ENCODE assay signal across 18 mouse cellular contexts in genomic region chr5:124203251-124203650, GRCm38 (mm10). TPM values are rescaled to one million over a fixed set of nuclear protein-coding genes. Genes with fewer than 3 reads are reported as not detected.
A peak's percentile ranks its signal among the peaks of the same experiment; 100 is the strongest.
DNase-seq lines count a peak whose midpoint lies in the region; ATAC-seq lines count a peak whose summit lies in the region.
"Had no signal": no experiment of that assay in that cellular context is flagged by ENCODE, and none has a peak within 500 bp of the region (broad histone marks: within the 10 kb centered on the region; RNA-seq: fewer than 3 reads in every experiment).

No protein-coding gene starts in this region.

- H3K4me3 ChIP-seq in heart, embryonic 13.5 days, result no peak overlapping the region
- H3K4me3 ChIP-seq in heart, embryonic 11.5 days (ENCODE audit: low read depth, low read length), result no peak overlapping the region
- no peak overlapping the region for H3K4me3 ChIP-seq in kidney, embryonic 14.5 days (ENCODE audit: low read length)
- no peak overlapping the region for H3K4me3 ChIP-seq in midbrain, embryonic 10.5 days
- H3K4me3 ChIP-seq in midbrain, embryonic 15.5 days, result no peak overlapping the region
- H3K4me3 ChIP-seq: embryonic facial prominence, embryonic 13.5 days; limb, embryonic 15.5 days; neural tube, embryonic 12.5 days; stomach, embryonic 15.5 days had no signal

- ATAC-seq in heart, embryonic 13.5 days (ENCODE audit: extremely low read depth, insufficient number of reproducible peaks, low FRiP score, low TSS enrichment), result no peak
- no peak for ATAC-seq in heart, embryonic 11.5 days (replicated peaks; ENCODE audit: insufficient number of reproducible peaks, low FRiP score, low TSS enrichment)
- ATAC-seq in kidney, embryonic 14.5 days (ENCODE audit: low FRiP score, low TSS enrichment), result no peak
- no peak for ATAC-seq in midbrain, embryonic 15.5 days (replicated peaks)
- ATAC-seq: activated CD4-positive, CD25-positive, alpha-beta regulatory T cell, adult 4 months had no signal

- 88% methylated on average over 4 of the region's 4 CpGs for WGBS in heart, embryonic 13.5 days
- WGBS in heart, embryonic 11.5 days (ENCODE audit: insufficient replicate concordance), result 81% methylated on average over 4 of the region's 4 CpGs
- 75% methylated on average over 4 of the region's 4 CpGs for WGBS in kidney, embryonic 14.5 days
- WGBS in midbrain, embryonic 10.5 days, result 87% methylated on average over 4 of the region's 4 CpGs
- 89% methylated on average over 4 of the region's 4 CpGs for WGBS in midbrain, embryonic 15.5 days

- DNase-seq in kidney, postnatal 4 days, result no peak
- no peak for DNase-seq in midbrain, embryonic 10.5 days (ENCODE audit: low spot score)
- no peak for DNase-seq in yolk sac, embryonic 10.5 days (ENCODE audit: low spot score)
- DNase-seq: adrenal gland, postnatal 14 days; cerebellum, adult 8-10 months; gastrocnemius, postnatal 14 days; lung, postnatal 10 days; thymus, adult 2 months had no signal

- peaks cover 98% of the 10 kb centered on the region for H3K4me1 ChIP-seq in heart, embryonic 13.5 days
- peaks cover 92% of the 10 kb centered on the region for H3K4me1 ChIP-seq in heart, embryonic 11.5 days (ENCODE audit: control insufficient read depth, insufficient read depth, low read length)
- H3K4me1 ChIP-seq in kidney, embryonic 14.5 days (ENCODE audit: control insufficient read depth, insufficient read depth, low read length), result peaks cover 53% of the 10 kb centered on the region
- H3K4me1 ChIP-seq in midbrain, embryonic 10.5 days, result peaks cover 72% of the 10 kb centered on the region
- peaks cover 27% of the 10 kb centered on the region for H3K4me1 ChIP-seq in midbrain, embryonic 15.5 days

- no peaks in the 10 kb centered on the region for H3K27me3 ChIP-seq in heart, embryonic 13.5 days (replicated peaks)
- H3K27me3 ChIP-seq in heart, embryonic 11.5 days (ENCODE audit: control insufficient read depth, insufficient read depth, low read length), result no peaks in the 10 kb centered on the region
- H3K27me3 ChIP-seq in kidney, embryonic 14.5 days (ENCODE audit: control insufficient read depth, insufficient read depth, low read length), result no peaks in the 10 kb centered on the region
- H3K27me3 ChIP-seq in midbrain, embryonic 10.5 days (ENCODE audit: low read depth, poor library complexity, severe bottlenecking), result no peaks in the 10 kb centered on the region
- no peaks in the 10 kb centered on the region for H3K27me3 ChIP-seq in midbrain, embryonic 15.5 days (replicated peaks)
- H3K27me3 ChIP-seq: embryonic facial prominence, embryonic 13.5 days; limb, embryonic 15.5 days; neural tube, embryonic 12.5 days; Patski; stomach, embryonic 15.5 days had no signal

- H3K36me3 ChIP-seq in heart, embryonic 13.5 days, result no peaks in the 10 kb centered on the region
- no peaks in the 10 kb centered on the region for H3K36me3 ChIP-seq in heart, embryonic 11.5 days (ENCODE audit: control insufficient read depth, insufficient read depth, low read length)
- no peaks in the 10 kb centered on the region for H3K36me3 ChIP-seq in kidney, embryonic 14.5 days (ENCODE audit: control insufficient read depth, insufficient read depth, low read length)
- no peaks in the 10 kb centered on the region for H3K36me3 ChIP-seq in midbrain, embryonic 10.5 days
- no peaks in the 10 kb centered on the region for H3K36me3 ChIP-seq in midbrain, embryonic 15.5 days (replicated peaks)
- H3K36me3 ChIP-seq: embryonic facial prominence, embryonic 13.5 days; limb, embryonic 15.5 days; neural tube, embryonic 12.5 days; stomach, embryonic 15.5 days had no signal

- H3K9me3 ChIP-seq in heart, embryonic 13.5 days, result no peaks in the 10 kb centered on the region
- no peaks in the 10 kb centered on the region for H3K9me3 ChIP-seq in heart, embryonic 11.5 days (replicated peaks; ENCODE audit: control insufficient read depth, low read length)
- no peaks in the 10 kb centered on the region for H3K9me3 ChIP-seq in kidney, embryonic 14.5 days (ENCODE audit: control insufficient read depth, low read length)
- H3K9me3 ChIP-seq in midbrain, embryonic 10.5 days (replicated peaks), result no peaks in the 10 kb centered on the region
- no peaks in the 10 kb centered on the region for H3K9me3 ChIP-seq in midbrain, embryonic 15.5 days
- H3K9me3 ChIP-seq: embryonic facial prominence, embryonic 13.5 days; limb, embryonic 15.5 days; neural tube, embryonic 12.5 days; stomach, embryonic 15.5 days had no signal

- H3K4me2 ChIP-seq in heart, embryonic 13.5 days, result no peak overlapping the region
- H3K4me2 ChIP-seq in heart, embryonic 11.5 days, result no peak overlapping the region
- no peak overlapping the region for H3K4me2 ChIP-seq in kidney, embryonic 14.5 days (replicated peaks; ENCODE audit: low read depth, low read length)
- H3K4me2 ChIP-seq in midbrain, embryonic 15.5 days, result no peak overlapping the region
- H3K4me2 ChIP-seq: embryonic facial prominence, embryonic 13.5 days; limb, embryonic 15.5 days; neural tube, embryonic 12.5 days; stomach, embryonic 15.5 days had no signal

- H3K27ac ChIP-seq in heart, embryonic 13.5 days (replicated peaks), result peak overlapping the region; percentile 58
- H3K27ac ChIP-seq in heart, embryonic 11.5 days (ENCODE audit: low read depth, low read length), result no peak overlapping the region
- peak overlapping the region; percentile 47; the same call in 1 of the 2 replicates for H3K27ac ChIP-seq in kidney, embryonic 14.5 days (ENCODE audit: low read depth, low read length)
- 0 out of 2 replicates have a peak overlapping the region, but pooled peaks have one; percentile 38 for H3K27ac ChIP-seq in midbrain, embryonic 10.5 days (replicated peaks)
- no peak overlapping the region for H3K27ac ChIP-seq in midbrain, embryonic 15.5 days
- H3K27ac ChIP-seq: embryonic facial prominence, embryonic 13.5 days; limb, embryonic 15.5 days; neural tube, embryonic 12.5 days; stomach, embryonic 15.5 days had no signal

- 0 out of 2 replicates have a peak overlapping the region, but pooled peaks have one; percentile 1 for H3K9ac ChIP-seq in heart, embryonic 13.5 days
- H3K9ac ChIP-seq in heart, embryonic 11.5 days (ENCODE audit: low read depth, low read length), result no peak overlapping the region
- no peak overlapping the region for H3K9ac ChIP-seq in kidney, embryonic 14.5 days (ENCODE audit: low read depth, low read length)
- H3K9ac ChIP-seq in midbrain, embryonic 15.5 days, result no peak overlapping the region
- H3K9ac ChIP-seq: embryonic facial prominence, embryonic 13.5 days; limb, embryonic 15.5 days; neural tube, embryonic 12.5 days; stomach, embryonic 15.5 days had no signal

RNA-seq across cellular contexts. Expression of gene Pitpnm2, which starts 46.3 kb away (rescaled TPM):
- polyA plus RNA-seq in heart, embryonic 13.5 days (2015; fragmentation: Nextera tagmentation; extraction: Ambion mirVana), result 5.1 and 6.6 TPM in 2 replicates
- 7.0 and 7.8 TPM in 2 replicates for polyA plus RNA-seq in heart, embryonic 11.5 days (2014; fragmentation: Nextera tagmentation; extraction: Ambion mirVana)
- polyA plus RNA-seq in kidney, embryonic 14.5 days (2014; fragmentation: Nextera tagmentation; extraction: Ambion mirVana), result 5.1 and 7.0 TPM in 2 replicates
- 2.9 and 4.0 TPM in 2 replicates for polyA plus RNA-seq in midbrain, embryonic 10.5 days (2016; fragmentation: Nextera tagmentation; extraction: Ambion mirVana)
- 11.8 and 13.0 TPM in 2 replicates for polyA plus RNA-seq in midbrain, embryonic 15.5 days (2015; fragmentation: Nextera tagmentation; extraction: Ambion mirVana)

Comparison
In these comparisons a context has a peak if more than half of its experiments do, and no peak if none do; other contexts are left out.
1. H3K27ac ChIP-seq: peak in heart, embryonic 13.5 days (single experiment), kidney, embryonic 14.5 days (single experiment) and midbrain, embryonic 10.5 days (single experiment); none in heart, embryonic 11.5 days (single experiment) and midbrain, embryonic 15.5 days (single experiment).